Mouse (Mus musculus) hindbrain, postnatal 0 days (tissue): ENCODE measurements around the gene Borcs8. TPM values are rescaled to one million over a fixed set of nuclear protein-coding genes. Genes with fewer than 3 reads are reported as not detected.

Experiments used
- ATAC-seq: fragments of 200-750 bp; cut with Nextera tagmentation; 2 replicates; pipeline ENCODE4 v1.8.0; 2017; ENCODE audit warnings: mild to moderate bottlenecking, moderate TSS enrichment, moderate library complexity
- DNase-seq: peaks from one replicate; pipeline ENCODE4 v3.0.0-alpha.2; 2015; ENCODE audit warnings: low spot score
- H3K27ac ChIP-seq: fragments of 300-500 bp; sonication (generic); 2 replicates; pipeline ENCODE4 v1.5.1; 2014; ENCODE audit warnings: mild to moderate bottlenecking
- H3K27me3 ChIP-seq: fragments of 300-500 bp; sonication (generic); 2 replicates; pipeline ENCODE4 v1.6.1; 2014; ENCODE audit warnings: low read length, mixed read lengths; ENCODE audit not compliant: insufficient read depth
- H3K36me3 ChIP-seq: fragments of 300-500 bp; sonication (generic); 2 replicates; pipeline ENCODE4 v1.6.1; 2014; ENCODE audit warnings: low read length, mixed read lengths; ENCODE audit not compliant: insufficient read depth
- H3K4me1 ChIP-seq: fragments of 300-500 bp; sonication (generic); 2 replicates; pipeline ENCODE4 v1.6.1; 2014; ENCODE audit warnings: antibody characterized with exemption, low read length, mixed read lengths; ENCODE audit not compliant: insufficient read depth
- H3K4me2 ChIP-seq: fragments of 300-500 bp; sonication (generic); 2 replicates; pipeline ENCODE4 v1.6.1; 2014; ENCODE audit warnings: low read depth, mild to moderate bottlenecking, low read length, moderate library complexity, mixed read lengths
- H3K4me3 ChIP-seq: fragments of 300-500 bp; sonication (generic); 2 replicates; pipeline ENCODE4 v1.5.1; 2014; ENCODE audit warnings: low read length
- H3K9ac ChIP-seq: fragments of 300-500 bp; sonication (generic); replicated peaks from 2 replicates; pipeline ENCODE4 v1.6.1; 2014; ENCODE audit warnings: mild to moderate bottlenecking, low read length, moderate library complexity, mixed read lengths
- H3K9me3 ChIP-seq: fragments of 300-500 bp; sonication (generic); 2 replicates; pipeline ENCODE4 v1.6.1; 2016; ENCODE audit warnings: low read length, mixed read lengths
- CTCF ChIP-seq: IDR thresholded peaks from 2 replicates; pipeline ENCODE4 v1.5.1; 2016; ENCODE audit warnings: antibody characterized with exemption, control low read depth, low read depth
- WGBS: fragments of 180-500 bp; shearing (Covaris S2); extraction: QIAGEN DNeasy Blood & Tissue Kit; methylation state at CpG from one replicate; pipeline ENCODE4 v1.1.7; 2014; 5-methylcytosine and 5-hydroxymethylcytosine counted together
- polyA plus RNA-seq: library from polyadenylated mRNA; unstranded; fragments of >200 nt; fragmentation: Nextera tagmentation; extraction: Ambion mirVana; gene quantifications from 2 replicates; pipeline ENCODE4 v1.2.1, GENCODE M21; 2015
- total RNA-seq: library from RNA; depleted of rRNA; stranded (reverse); fragments of >200 nt; gene quantifications from 2 replicates; pipeline ENCODE4 v1.2.3, GENCODE M21; 2014; rRNA removed

Gene Borcs8
- 71.4 and 74.0 TPM in 2 replicates for total RNA-seq
- polyA plus RNA-seq = 47.5 and 55.0 TPM in 2 replicates

DNA sequence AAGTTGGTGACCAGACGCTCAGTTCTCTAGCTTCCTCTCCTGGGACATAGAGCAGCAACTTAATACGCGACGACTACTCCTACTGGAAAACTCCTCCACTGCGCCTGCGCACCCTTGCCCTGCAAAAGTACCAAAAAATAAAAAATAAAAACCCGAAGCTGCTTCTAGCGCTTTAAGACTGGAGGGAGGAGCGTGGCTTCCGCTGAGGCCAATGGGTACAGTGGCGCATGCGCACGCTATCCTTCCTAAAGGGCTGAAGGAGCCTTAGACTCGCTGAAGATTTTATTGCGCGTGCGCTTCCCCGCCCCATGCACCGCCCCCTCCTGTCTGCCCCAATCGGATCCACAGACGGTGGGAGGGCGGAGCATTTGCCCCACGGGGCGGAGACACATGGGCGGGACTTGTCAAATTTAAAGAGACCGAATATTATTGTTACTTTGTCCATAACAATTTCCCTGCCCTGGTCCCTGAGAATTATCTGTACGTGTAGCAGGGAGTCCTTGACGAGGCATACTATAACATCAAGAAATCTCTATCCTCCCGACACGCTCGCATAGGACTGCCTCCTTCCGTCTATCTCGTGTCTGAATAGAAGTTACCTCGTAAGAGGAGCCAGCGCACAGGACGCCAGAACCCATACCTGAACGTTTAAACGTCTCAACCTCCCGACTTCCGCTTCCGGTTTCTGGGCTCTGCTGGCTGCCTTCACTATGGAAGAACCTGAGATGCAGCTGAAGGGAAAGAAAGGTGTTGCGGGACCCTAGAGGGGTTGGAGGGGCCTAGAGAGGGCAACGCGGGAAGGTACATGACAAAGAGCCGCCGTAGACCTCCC lies at the start of gene Borcs8, which contains the start of the genes Rfxank and Mef2b:
Gene Borcs8, plus strand, starts transcription at position 474 of the 832 bp plus-strand sequence.
Gene Rfxank, minus strand, starts transcription at position 129 of the 832 bp plus-strand sequence.
Gene Mef2b, plus strand, starts transcription at position 686 of the 832 bp plus-strand sequence.
- TF ChIP-seq CTCF = no peak
- WGBS = under 1% methylated on average over 46 of the region's 46 CpGs

DNA sequence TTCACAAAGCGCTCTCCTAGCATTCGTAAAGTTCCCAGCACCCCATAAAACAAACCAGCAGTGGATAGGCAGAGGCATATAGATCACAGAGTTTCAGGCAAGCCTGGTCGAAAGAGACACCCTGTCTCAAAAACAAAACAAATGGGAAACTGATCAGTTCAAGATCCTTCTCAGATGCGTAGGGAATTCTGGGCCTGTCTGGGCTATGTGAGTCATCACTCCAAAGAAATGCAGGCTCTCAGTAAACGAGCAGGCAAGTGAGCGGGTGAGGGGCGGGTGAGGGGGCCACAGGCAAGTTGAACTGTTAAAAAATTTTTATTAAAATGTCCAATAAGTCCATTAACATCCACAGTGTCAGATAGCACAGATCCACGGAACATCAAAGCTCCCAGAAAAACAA lies 46.5 kb upstream of the Borcs8 start:
- TF ChIP-seq CTCF = no peak
- H3K36me3 ChIP-seq = peaks cover 32% of the 10 kb centered on the region
- H3K27ac ChIP-seq = no peak overlapping the region
- DNase-seq (no peak), ATAC-seq (no peak)
- H3K9me3 ChIP-seq = no peaks in the 10 kb centered on the region
- peaks cover 8% of the 10 kb centered on the region; the same call in 1 of the 2 replicates for H3K4me1 ChIP-seq
- H3K4me2 ChIP-seq = no peak overlapping the region
- no peak overlapping the region for H3K9ac ChIP-seq
- WGBS = 73% methylated on average over 8 of the region's 8 CpGs
- H3K4me3 ChIP-seq = no peak overlapping the region
- no peaks in the 10 kb centered on the region for H3K27me3 ChIP-seq

More for the DNA sequence above, at the start of gene Borcs8, which contains the start of the genes Rfxank and Mef2b:
- Histone ChIP-seq H3K36me3 (peaks cover 20% of the 10 kb centered on the region), H3K27ac (peak within 1 kb of the TSS; percentile 80), H3K4me3 (peak within 1 kb of the TSS; percentile 54), H3K9ac (peak within 1 kb of the TSS; percentile 55), H3K4me2 (peak within 1 kb of the TSS; percentile 83), H3K9me3 (no peaks in the 10 kb centered on the region), H3K4me1 (peaks cover 16% of the 10 kb centered on the region), H3K27me3 (no peaks in the 10 kb centered on the region)
- DNase-seq (peak; percentile 100), ATAC-seq (peak; percentile 99)

DNA sequence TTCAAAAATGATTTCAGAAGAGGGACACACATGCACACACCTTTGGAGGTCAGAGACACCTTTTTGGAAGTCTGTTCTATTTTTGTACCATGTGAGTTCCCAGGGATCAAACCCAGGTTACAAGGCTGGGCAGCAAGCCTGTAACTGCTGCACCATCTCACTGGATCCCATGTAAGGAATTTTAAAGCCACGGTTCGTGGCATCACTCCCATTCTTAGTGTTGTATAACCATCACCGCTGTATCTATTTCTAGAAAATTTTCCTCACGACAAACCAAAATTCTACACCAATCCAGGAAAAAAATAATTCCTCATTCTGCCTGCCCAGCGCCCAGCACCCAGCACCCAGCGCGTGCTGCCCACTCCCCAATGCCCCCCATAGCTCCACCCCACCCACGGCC lies 40.0 kb upstream of the Borcs8 start:
- Histone ChIP-seq H3K27ac (no peak overlapping the region), H3K36me3 (peaks cover 73% of the 10 kb centered on the region), H3K4me2 (no peak overlapping the region), H3K4me1 (no peaks in the 10 kb centered on the region), H3K9ac (no peak overlapping the region), H3K4me3 (no peak overlapping the region), H3K9me3 (no peaks in the 10 kb centered on the region), H3K27me3 (no peaks in the 10 kb centered on the region)
- DNase-seq (no peak), ATAC-seq (no peak)
- 78% methylated on average over 8 of the region's 8 CpGs for WGBS
- TF ChIP-seq CTCF = no peak

DNA sequence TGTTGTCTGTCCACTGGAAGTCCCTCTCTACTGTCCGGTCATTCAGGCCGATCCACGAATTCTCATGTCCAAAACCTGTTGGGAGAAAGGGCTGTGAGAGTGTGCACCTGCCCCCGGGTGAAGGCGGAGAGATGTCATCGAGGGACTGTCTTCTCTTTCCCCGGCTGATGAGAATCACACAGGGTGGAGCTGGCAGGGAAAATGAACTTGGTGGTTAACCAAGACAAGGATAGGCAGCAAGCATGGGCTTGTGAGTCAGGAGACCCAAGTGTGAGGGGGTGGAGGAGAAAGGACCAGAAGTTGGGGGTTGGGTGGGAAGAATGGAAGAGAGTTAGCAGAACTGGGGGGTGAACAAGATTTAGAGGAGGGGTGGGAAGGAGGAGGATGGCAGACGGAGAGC lies 39.1 kb upstream of the Borcs8 start:
- no peak for TF ChIP-seq CTCF
- Histone ChIP-seq H3K9me3 (no peaks in the 10 kb centered on the region), H3K4me1 (no peaks in the 10 kb centered on the region), H3K27me3 (no peaks in the 10 kb centered on the region), H3K36me3 (peaks cover 68% of the 10 kb centered on the region), H3K4me2 (no peak overlapping the region), H3K4me3 (no peak overlapping the region), H3K9ac (no peak overlapping the region), H3K27ac (no peak overlapping the region)
- no peak for ATAC-seq
- DNase-seq = no peak
- 91% methylated on average over 8 of the region's 8 CpGs for WGBS

- Histone ChIP-seq H3K36me3 (peaks cover 51% of the 10 kb centered on the region), H3K4me1 (no peaks in the 10 kb centered on the region), H3K4me3 (no peak overlapping the region), H3K27ac (no peak overlapping the region), H3K9ac (no peak overlapping the region), H3K27me3 (no peaks in the 10 kb centered on the region), H3K9me3 (no peaks in the 10 kb centered on the region), H3K4me2 (no peak overlapping the region)
- WGBS = 20% methylated on average over 6 of the region's 6 CpGs
- ATAC-seq (peak; percentile 79), DNase-seq (peak; percentile 70)
- TF ChIP-seq CTCF = peak; percentile 75
Observed at GRCm38 (mm10) chr8:70104506-70104905, 34.8 kb upstream of the Borcs8 start.

DNA sequence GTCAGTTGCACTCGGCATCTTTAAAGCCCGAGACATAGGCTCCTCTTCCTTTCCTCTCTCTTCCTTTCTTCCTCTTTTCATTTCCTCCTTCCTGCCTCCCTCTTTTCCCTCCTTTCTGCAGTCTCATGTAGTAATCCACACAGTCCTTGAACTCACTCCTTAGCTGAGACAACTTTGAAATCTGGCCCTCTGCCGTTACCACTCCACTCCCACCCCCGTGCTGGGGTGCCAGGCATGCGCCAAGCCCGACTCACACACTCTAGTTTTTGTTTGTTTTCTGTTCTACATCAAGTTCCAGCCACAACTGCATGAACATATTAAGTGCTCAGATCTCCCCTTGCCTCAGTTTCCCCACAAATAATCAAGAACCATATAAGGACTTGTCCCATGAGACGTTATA lies 34.4 kb upstream of the Borcs8 start:
- no peaks in the 10 kb centered on the region for H3K27me3 ChIP-seq
- H3K4me1 ChIP-seq = no peaks in the 10 kb centered on the region
- H3K27ac ChIP-seq = no peak overlapping the region
- no peak overlapping the region for H3K4me3 ChIP-seq
- no peak for TF ChIP-seq CTCF
- ATAC-seq = no peak
- no peak for DNase-seq
- WGBS = 63% methylated on average over 7 of the region's 7 CpGs
- H3K36me3 ChIP-seq = peaks cover 52% of the 10 kb centered on the region
- H3K9ac ChIP-seq = no peak overlapping the region
- H3K4me2 ChIP-seq = no peak overlapping the region
- no peaks in the 10 kb centered on the region for H3K9me3 ChIP-seq

DNA sequence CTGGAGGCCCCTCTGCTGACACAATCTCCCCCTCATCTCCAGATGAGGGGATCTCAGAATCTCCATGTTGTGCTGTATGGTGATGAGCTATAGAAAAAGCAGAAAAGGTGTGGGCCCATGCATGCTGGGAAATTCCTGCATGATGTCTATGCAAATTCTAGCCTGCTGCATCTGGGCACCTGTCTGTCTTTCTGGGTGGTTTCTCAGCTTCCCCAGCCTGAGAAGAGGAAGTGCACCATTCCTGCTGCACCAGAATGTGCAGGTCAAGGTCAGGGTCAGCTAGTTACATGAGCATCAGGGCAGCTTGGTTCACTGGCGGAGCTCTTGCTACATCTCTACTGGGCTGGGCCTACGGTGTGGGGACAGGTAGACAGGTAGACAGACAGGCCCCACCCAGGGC lies 28.8 kb upstream of the Borcs8 start:
- DNase-seq (no peak), ATAC-seq (no peak)
- Histone ChIP-seq H3K27me3 (no peaks in the 10 kb centered on the region), H3K4me1 (no peaks in the 10 kb centered on the region), H3K27ac (no peak overlapping the region), H3K4me2 (no peak overlapping the region), H3K9ac (no peak overlapping the region; the same call in 1 of the 2 replicates), H3K9me3 (no peaks in the 10 kb centered on the region), H3K4me3 (no peak overlapping the region), H3K36me3 (peaks cover 40% of the 10 kb centered on the region)
- WGBS = 97% methylated on average over 2 of the region's 2 CpGs
- no peak for TF ChIP-seq CTCF
